Mouse (Mus musculus) MEL (cell line): ENCODE results near the gene Ankrd39. TPM values are rescaled to one million over a fixed set of nuclear protein-coding genes. Genes with fewer than 3 reads are reported as not detected.

Experiments
- DNase-seq: peaks from one replicate; pipeline ENCODE4 v3.0.0; 2011; ENCODE audit warnings: low read depth, low spot score
- H3K27ac ChIP-seq: 2 replicates; pipeline ENCODE4 v1.5.1; 2012; ENCODE audit warnings: low read depth, mild to moderate bottlenecking, control low read depth, low read length, moderate library complexity; ENCODE audit not compliant: control insufficient read depth
- H3K27me3 ChIP-seq, 2 experiments: fragments of 150-350 bp in 1 of 2; sonication (generic) in 1 of 2; 2 replicates each; pipeline ENCODE4 v1.6.1; 2012; ENCODE audit warnings: low read length in 2 of 2, mild to moderate bottlenecking in 2 of 2, improper control_type of control experiment in 1 of 2, moderate library complexity in 1 of 2; ENCODE audit not compliant: insufficient read depth in 2 of 2, control insufficient read depth in 1 of 2
- H3K36me3 ChIP-seq, 2 experiments: 2 replicates each; pipeline ENCODE4 v1.6.1; 2012 to 2014; ENCODE audit warnings: low read length in 2 of 2, improper control_type of control experiment in 1 of 2, inconsistent platforms in 1 of 2, mild to moderate bottlenecking in 1 of 2; ENCODE audit not compliant: insufficient read depth in 2 of 2, control insufficient read depth in 1 of 2
- H3K4me1 ChIP-seq, 2 experiments: fragments of 150-350 bp in 1 of 2; sonication (generic) in 1 of 2; 2 replicates each; pipeline ENCODE4 v1.6.1; 2012; ENCODE audit warnings: low read length in 2 of 2, improper control_type of control experiment in 1 of 2, mild to moderate bottlenecking in 1 of 2; ENCODE audit not compliant: insufficient read depth in 2 of 2, control insufficient read depth in 1 of 2
- H3K4me3 ChIP-seq, 2 experiments: fragments of 150-350 bp in 1 of 2; sonication (generic) in 1 of 2; 2 replicates each; pipeline ENCODE4 v1.5.1; 2012; ENCODE audit warnings: low read depth in 2 of 2, low read length in 2 of 2, mild to moderate bottlenecking in 2 of 2, moderate library complexity in 2 of 2, control low read depth in 1 of 2, improper control_type of control experiment in 1 of 2; ENCODE audit not compliant: control insufficient read depth in 1 of 2, insufficient read depth in 1 of 2
- H3K79me2 ChIP-seq: 2 replicates; pipeline ENCODE4 v1.6.1; 2012; ENCODE audit warnings: mild to moderate bottlenecking, low read length, moderate library complexity; ENCODE audit not compliant: control insufficient read depth, poor library complexity, insufficient read depth
- H3K9ac ChIP-seq: 2 replicates; pipeline ENCODE4 v1.6.1; 2012; ENCODE audit warnings: low read depth, mild to moderate bottlenecking, control low read depth, low read length, moderate library complexity; ENCODE audit not compliant: control insufficient read depth, poor library complexity, severe bottlenecking
- H3K9me3 ChIP-seq: fragments of 150-350 bp; sonication (generic); replicated peaks from 2 replicates; pipeline ENCODE4 v1.6.1; 2012; ENCODE audit warnings: mild to moderate bottlenecking, low read length, improper control_type of control experiment, moderate library complexity; ENCODE audit not compliant: insufficient read depth
- BHLHE40 ChIP-seq: IDR thresholded peaks from 2 replicates; pipeline ENCODE4 v1.6.1; 2012; ENCODE audit warnings: low read depth, mild to moderate bottlenecking, inconsistent platforms, low read length, improper control_type of control experiment, borderline replicate concordance
- CHD1 ChIP-seq: IDR thresholded peaks from 2 replicates; pipeline ENCODE4 v1.6.1; 2012; ENCODE audit warnings: low read depth, mild to moderate bottlenecking, inconsistent platforms, low read length, improper control_type of control experiment
- ELF1 ChIP-seq: IDR thresholded peaks from 2 replicates; pipeline ENCODE4 v1.6.1; 2014; ENCODE audit warnings: low read depth, mild to moderate bottlenecking, inconsistent platforms, low read length, improper control_type of control experiment, moderate library complexity
- GABPA ChIP-seq: IDR thresholded peaks from 2 replicates; pipeline ENCODE4 v1.6.1; 2012; ENCODE audit warnings: low read depth, mild to moderate bottlenecking, inconsistent platforms, low read length, improper control_type of control experiment, moderate library complexity
- HCFC1 ChIP-seq: IDR thresholded peaks from 2 replicates; pipeline ENCODE4 v1.6.1; 2012; ENCODE audit warnings: low read depth, mild to moderate bottlenecking, inconsistent platforms, low read length, improper control_type of control experiment, moderate library complexity
- KAT2A ChIP-seq: conservative IDR thresholded peaks from 2 replicates; pipeline ENCODE4 v1.6.1; 2012; ENCODE audit warnings: low read depth, low read length, improper control_type of control experiment, inconsistent platforms
- MAFK ChIP-seq: IDR thresholded peaks from 2 replicates; pipeline ENCODE4 v1.6.1; 2011; ENCODE audit warnings: low read depth, mild to moderate bottlenecking, low read length, improper control_type of control experiment, borderline replicate concordance
- MAX ChIP-seq: IDR thresholded peaks from 2 replicates; pipeline ENCODE4 v1.6.1; 2011; ENCODE audit warnings: low read length, improper control_type of control experiment
- MXI1 ChIP-seq: IDR thresholded peaks from 2 replicates; pipeline ENCODE4 v1.6.1; 2011; ENCODE audit warnings: mild to moderate bottlenecking, low read depth, low read length, improper control_type of control experiment
- POLR2AphosphoS2 ChIP-seq: IDR thresholded peaks from 2 replicates; pipeline ENCODE4 v1.6.1; 2011; ENCODE audit warnings: low read length, improper control_type of control experiment
- POLR2AphosphoS5 ChIP-seq: IDR thresholded peaks from 2 replicates; pipeline ENCODE4 v1.6.1; 2012; ENCODE audit warnings: low read depth, borderline replicate concordance, mild to moderate bottlenecking, inconsistent platforms, low read length, moderate library complexity, mixed read lengths
- RAD21 ChIP-seq: IDR thresholded peaks from 2 replicates; pipeline ENCODE4 v1.6.1; 2011; ENCODE audit warnings: mild to moderate bottlenecking, low read depth, low read length, improper control_type of control experiment
- RCOR1 ChIP-seq: IDR thresholded peaks from 2 replicates; pipeline ENCODE4 v1.6.1; 2012; ENCODE audit warnings: low read depth, mild to moderate bottlenecking, inconsistent platforms, low read length, improper control_type of control experiment
- TAL1 ChIP-seq: IDR thresholded peaks from 2 replicates; pipeline ENCODE4 v1.6.1; 2012; ENCODE audit warnings: mild to moderate bottlenecking, inconsistent platforms, low read length, moderate library complexity, mixed read lengths
- TCF12 ChIP-seq: IDR thresholded peaks from 2 replicates; pipeline ENCODE4 v1.6.1; 2014; ENCODE audit warnings: low read depth, mild to moderate bottlenecking, inconsistent platforms, low read length, improper control_type of control experiment, moderate library complexity
- USF1 ChIP-seq: IDR thresholded peaks from 2 replicates; pipeline ENCODE4 v1.6.1; 2014; ENCODE audit warnings: low read depth, mild to moderate bottlenecking, inconsistent platforms, low read length, improper control_type of control experiment, moderate library complexity
- USF2 ChIP-seq, 2 experiments: IDR thresholded peaks; 2 replicates each; pipeline ENCODE4 v1.6.1; 2011 to 2012; ENCODE audit warnings: improper control_type of control experiment in 2 of 2, low read length in 2 of 2, borderline replicate concordance in 1 of 2, inconsistent platforms in 1 of 2, low read depth in 1 of 2, mild to moderate bottlenecking in 1 of 2; ENCODE audit not compliant: insufficient read depth in 1 of 2
- polyA plus RNA-seq, 2 experiments: library from polyadenylated mRNA; stranded (reverse) in 1 of 2; unstranded in 1 of 2; fragments of >175 nt in 1 of 2; fragments of >200 nt in 1 of 2; gene quantifications; 2 replicates each; pipeline versions ENCODE4 v1.2.1 to v1.2.4; 2012; ENCODE audit warnings: low replicate concordance in 2 of 2, low read depth in 1 of 2; ENCODE audit not compliant: insufficient read length in 2 of 2, insufficient read depth in 1 of 2, missing spikeins in 1 of 2
- total RNA-seq: library from RNA; depleted of rRNA; stranded (reverse); fragments of 300-350 nt; gene quantifications from 2 replicates; pipeline ENCODE4 v1.2.3, GENCODE M21; 2012

Ankrd39 gene
- total and polyA plus RNA-seq, 3 experiments: 9.7 to 14.4 TPM; not detected in 1

DNA sequence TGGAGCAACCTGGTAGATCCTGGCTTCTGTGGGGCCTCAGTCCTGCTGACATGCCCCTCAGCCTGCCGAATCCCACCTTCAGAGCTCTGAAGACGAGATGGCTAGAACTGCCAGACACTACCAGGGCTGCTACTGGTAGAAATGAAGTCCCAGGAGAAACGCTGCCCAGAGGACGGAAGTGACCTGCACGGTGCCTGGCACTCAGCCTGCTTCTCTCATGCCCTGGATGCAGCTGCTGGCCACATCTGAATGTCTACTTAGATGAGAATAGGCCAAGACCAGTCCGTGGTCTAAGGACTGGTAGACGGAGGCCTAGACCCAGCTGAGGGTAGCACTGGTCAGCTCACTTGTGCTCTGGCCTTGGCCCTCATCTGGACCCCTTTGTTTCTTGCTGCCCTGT is 16.3 kb downstream of the Ankrd39 start:
- no peak for TF ChIP-seq HCFC1
- TF ChIP-seq POLR2AphosphoS5: no peak
- no peak for TF ChIP-seq CHD1
- TF ChIP-seq MAX: no peak
- no peak for TF ChIP-seq KAT2A
- no peak for TF ChIP-seq BHLHE40
- no peak for TF ChIP-seq USF2 (IDR thresholded peaks at IDR 0.05; ENCODE audit: borderline replicate concordance in 1 of 2, insufficient read depth in 1 of 2, low read depth in 1 of 2, low read length in 2 of 2)
- no peak for TF ChIP-seq MXI1
- TF ChIP-seq GABPA: no peak
- TF ChIP-seq TAL1: no peak
- TF ChIP-seq POLR2AphosphoS2: no peak
- no peak for TF ChIP-seq TCF12
- no peak for TF ChIP-seq RAD21
- no peak for TF ChIP-seq USF1
- TF ChIP-seq RCOR1: no peak
- no peak for TF ChIP-seq MAFK
- no peak for TF ChIP-seq ELF1
- H3K79me2 ChIP-seq: no peaks in the 10 kb centered on the region
- H3K36me3 ChIP-seq: peaks cover 0 to 5% of the 10 kb centered on the region in 2 experiments; a peak in 2 of 4 replicates
- H3K27me3 ChIP-seq: no peaks in the 10 kb centered on the region
- no peak overlapping the region for H3K4me3 ChIP-seq
- H3K4me1 ChIP-seq: peaks cover 0 to 7% of the 10 kb centered on the region in 2 experiments; a peak in 2 of 4 replicates
- H3K9ac ChIP-seq: no peak overlapping the region
- no peaks in the 10 kb centered on the region for H3K9me3 ChIP-seq
- H3K27ac ChIP-seq: no peak overlapping the region
- no peak for DNase-seq

DNA sequence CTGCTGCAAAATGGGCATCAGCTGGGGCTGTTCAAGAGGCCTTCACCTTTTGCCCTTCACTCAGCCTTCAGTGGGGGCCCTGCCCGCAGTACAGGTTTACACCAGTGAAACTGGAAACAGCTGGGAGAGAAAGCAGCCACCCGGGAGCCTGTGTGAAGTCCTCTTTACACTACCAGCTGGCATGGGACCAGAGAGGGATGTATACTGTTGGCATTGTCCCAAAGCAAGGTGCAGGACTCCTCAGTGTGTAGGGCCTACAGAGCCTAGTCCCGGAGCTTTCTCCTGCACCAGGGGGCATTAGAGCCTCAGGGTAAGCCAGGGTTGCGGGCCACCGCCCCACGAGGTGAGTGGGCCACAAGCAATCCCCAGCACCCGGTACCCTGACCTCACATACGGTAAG is 16.8 kb downstream of the Ankrd39 start:
- Histone ChIP-seq H3K36me3 (peaks cover 0 to 5% of the 10 kb centered on the region in 2 experiments; a peak in 2 of 4 replicates), H3K79me2 (no peaks in the 10 kb centered on the region), H3K9ac (no peak overlapping the region), H3K27me3 (no peaks in the 10 kb centered on the region), H3K9me3 (no peaks in the 10 kb centered on the region), H3K4me3 (no peak overlapping the region), H3K27ac (no peak overlapping the region), H3K4me1 (peaks cover 0 to 7% of the 10 kb centered on the region in 2 experiments; a peak in 2 of 4 replicates)
- TF ChIP-seq USF2 (IDR thresholded peaks at IDR 0.05; ENCODE audit: borderline replicate concordance in 1 of 2, insufficient read depth in 1 of 2, low read depth in 1 of 2, low read length in 2 of 2): no peak
- 0 out of 2 replicates have a peak, but pooled peaks have one; percentile 20 for TF ChIP-seq POLR2AphosphoS2
- no peak for DNase-seq
